Mouse (Mus musculus) cerebellum, adult 2 months (tissue): ENCODE measurements at regions not wholly inside any gene's neighbourhood (a gene's known extent, or its start where the extent isn't known, plus 50 kb on each side); places are given as distances from the start of the nearest gene placed in this dataset.

Source experiments
- DNase-seq, 2 experiments: peaks; one replicate each; pipeline ENCODE4 v3.0.0; 2021
- H3K27ac ChIP-seq: fragments of 200-500 bp; 2 replicates; pipeline ENCODE4 v1.5.1; 2012; ENCODE audit warnings: low read length, control low read depth, inconsistent platforms; ENCODE audit not compliant: insufficient read depth
- H3K27me3 ChIP-seq: fragments of 200-500 bp; 2 replicates; pipeline ENCODE4 v1.6.1; 2012; ENCODE audit warnings: inconsistent platforms, mild to moderate bottlenecking, low read length, moderate library complexity; ENCODE audit not compliant: control insufficient read depth, insufficient read depth
- H3K4me1 ChIP-seq: fragments of 200-500 bp; 2 replicates; pipeline ENCODE4 v1.6.1; 2011; ENCODE audit warnings: low read length; ENCODE audit not compliant: control insufficient read depth, insufficient read depth
- H3K4me3 ChIP-seq: fragments of 200-500 bp; replicated peaks from 2 replicates; pipeline ENCODE3; 2011; ENCODE audit warnings: mild to moderate bottlenecking, low read depth, low read length, control low read depth; ENCODE audit not compliant: insufficient read depth
- CTCF ChIP-seq: fragments of 200-500 bp; IDR thresholded peaks from 2 replicates; pipeline ENCODE4 v1.5.1; 2011; ENCODE audit warnings: low read depth, mild to moderate bottlenecking, control low read depth, low read length, moderate library complexity, borderline replicate concordance; ENCODE audit not compliant: insufficient read depth
- POLR2A ChIP-seq: fragments of 200-500 bp; IDR thresholded peaks from 2 replicates; pipeline ENCODE4 v1.6.1; 2011; ENCODE audit warnings: low read length, control low read depth, borderline replicate concordance; ENCODE audit not compliant: insufficient read depth
- whole genome bisulfite sequencing: fragments of 180-500 bp; shearing (Covaris S2); methylation state at CpG from one replicate; pipeline ENCODE4 v1.1.7; 2018; 5-methylcytosine and 5-hydroxymethylcytosine counted together

DNA sequence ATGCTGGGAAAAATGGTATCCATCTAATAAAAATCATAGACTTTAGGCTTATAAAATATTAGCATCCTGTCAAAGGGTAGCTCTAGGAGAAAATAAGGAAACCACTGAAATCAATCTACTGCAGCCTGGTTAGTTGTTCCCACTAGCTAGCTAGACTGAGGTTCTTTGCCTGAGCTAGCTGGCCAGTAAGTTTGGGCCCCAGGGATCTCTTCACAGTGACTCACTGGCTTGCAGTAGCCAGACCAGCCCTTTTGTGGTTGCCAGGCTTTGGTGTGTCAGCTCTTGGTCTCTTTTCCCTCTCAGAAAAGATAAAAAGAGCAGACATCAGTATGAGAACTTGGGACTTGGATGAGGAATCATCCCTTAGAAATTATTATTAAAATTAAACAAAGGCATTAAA is 325.3 kb upstream of the Rasgrp1 start:
- Histone ChIP-seq H3K4me1 (no peaks in the 10 kb centered on the region), H3K27me3 (no peaks in the 10 kb centered on the region; the same call in 1 of the 2 replicates), H3K4me3 (no peak overlapping the region), H3K27ac (no peak overlapping the region)
- DNase-seq: no peak
- no peak for TF ChIP-seq POLR2A
- TF ChIP-seq CTCF: no peak

DNA sequence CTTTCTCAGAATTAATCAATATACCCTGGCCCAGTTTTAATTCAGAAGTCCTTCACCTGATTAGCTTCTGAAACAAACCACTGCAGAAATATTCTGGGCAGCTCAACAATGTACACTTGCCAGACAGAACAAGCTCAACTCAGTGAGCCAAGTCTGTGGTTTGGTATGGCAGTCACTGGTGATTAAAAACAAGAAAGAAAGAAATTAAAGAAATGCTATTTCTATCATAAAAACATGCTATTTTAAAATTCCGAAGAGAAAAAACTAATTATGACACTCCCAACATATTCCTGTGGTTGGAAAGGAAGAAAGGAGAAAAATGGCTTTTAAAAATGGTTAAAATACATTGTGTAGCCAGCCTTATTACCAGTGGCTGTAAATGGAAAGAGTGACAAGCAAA is 332.1 kb upstream of the Rasgrp1 start:
- no peak overlapping the region for H3K27ac ChIP-seq
- no peak overlapping the region for H3K4me3 ChIP-seq
- no peaks in the 10 kb centered on the region for H3K4me1 ChIP-seq
- WGBS: 65% methylated on average over 1 of the region's 1 CpGs
- H3K27me3 ChIP-seq: no peaks in the 10 kb centered on the region
- no peak for DNase-seq
- TF ChIP-seq POLR2A: no peak

DNA sequence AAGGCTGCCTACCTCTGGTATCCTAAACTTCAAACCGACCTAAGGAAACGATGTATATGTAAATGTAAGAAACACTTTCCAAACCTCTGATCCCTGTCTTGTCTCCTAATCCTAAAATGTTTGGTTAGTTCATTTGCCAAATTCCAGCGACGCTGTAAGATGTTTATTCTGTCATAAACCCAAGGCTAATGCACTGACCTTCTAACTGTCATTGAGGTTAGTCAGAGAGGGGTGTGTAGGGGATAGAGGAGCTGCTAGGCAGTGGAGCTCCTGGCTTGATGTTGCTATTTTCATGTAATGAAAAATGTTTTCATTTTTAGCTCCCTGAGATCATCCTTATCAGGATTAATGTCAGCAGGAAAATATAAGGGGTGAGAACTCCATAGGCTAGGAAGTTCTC is 335.8 kb upstream of the Rasgrp1 start:
- no peak for DNase-seq
- WGBS: 77% methylated on average over 4 of the region's 4 CpGs
- no peak overlapping the region for H3K27ac ChIP-seq
- no peaks in the 10 kb centered on the region for H3K4me1 ChIP-seq
- no peak overlapping the region for H3K4me3 ChIP-seq
- TF ChIP-seq POLR2A: no peak
- TF ChIP-seq CTCF: no peak
- H3K27me3 ChIP-seq: no peaks in the 10 kb centered on the region

DNA sequence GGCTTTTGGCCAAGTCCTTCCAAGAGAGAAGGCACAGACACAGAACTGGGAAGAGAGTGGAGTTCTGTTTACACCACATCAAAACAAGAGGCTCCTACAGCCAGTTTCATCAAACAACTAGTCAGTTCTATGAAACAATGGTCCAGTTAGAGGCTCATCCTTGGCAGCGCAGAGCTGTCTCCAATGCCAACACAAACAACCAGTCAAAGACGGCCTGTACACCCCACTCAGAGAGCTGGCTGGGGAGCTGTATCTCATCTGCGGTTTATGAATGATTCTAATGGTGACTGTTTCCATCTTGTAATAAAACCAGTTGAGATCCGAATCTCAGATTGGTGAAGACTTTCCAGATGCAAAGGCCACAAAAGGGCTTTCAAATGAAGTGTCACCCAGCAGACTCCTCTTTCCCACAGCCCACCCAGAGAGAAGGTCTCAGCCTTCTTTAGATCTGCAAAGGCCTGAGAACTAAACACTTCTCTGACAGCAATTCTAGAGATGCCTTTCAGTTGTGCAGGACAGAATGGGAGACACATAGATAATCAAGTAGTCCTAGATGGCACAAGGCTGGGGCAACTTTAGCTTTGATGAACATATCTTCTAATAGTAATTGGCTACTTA is 343.1 kb upstream of the Rasgrp1 start:
- DNase-seq: peak; percentile 17 to 34

DNA sequence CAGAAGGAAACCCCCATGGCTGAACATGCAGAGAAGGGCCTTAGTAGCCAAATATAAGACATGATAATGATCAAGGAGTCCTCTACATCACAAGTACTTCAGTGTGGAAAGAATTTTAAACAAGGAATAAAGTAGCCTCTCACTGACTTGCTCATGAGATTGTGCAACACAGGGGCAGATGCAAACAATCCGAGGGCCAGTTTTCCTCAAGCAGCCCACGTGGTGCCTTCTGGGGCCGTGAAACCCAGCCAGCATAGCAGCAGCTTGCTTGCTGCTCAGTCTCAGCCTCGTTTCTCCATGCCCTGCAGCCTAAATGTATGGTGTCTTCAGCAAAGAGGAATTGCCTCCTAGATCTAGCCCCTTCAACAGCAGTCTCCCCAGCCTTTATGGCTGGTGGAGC is 350.7 kb upstream of the Rasgrp1 start:
- Histone ChIP-seq H3K27ac (no peak overlapping the region), H3K4me1 (no peaks in the 10 kb centered on the region), H3K27me3 (no peaks in the 10 kb centered on the region), H3K4me3 (no peak overlapping the region)
- DNase-seq: no peak
- 43% methylated on average over 4 of the region's 4 CpGs for WGBS
- TF ChIP-seq POLR2A: no peak
- TF ChIP-seq CTCF: no peak

More for the DNA sequence above, 343.1 kb upstream of the Rasgrp1 start:
- TF ChIP-seq POLR2A (no peak), CTCF (no peak)
- no peaks in the 10 kb centered on the region for H3K4me1 ChIP-seq
- H3K4me3 ChIP-seq: no peak overlapping the region
- no peak overlapping the region for H3K27ac ChIP-seq
- WGBS: 43% methylated on average over 4 of the region's 4 CpGs
- no peaks in the 10 kb centered on the region for H3K27me3 ChIP-seq

DNA sequence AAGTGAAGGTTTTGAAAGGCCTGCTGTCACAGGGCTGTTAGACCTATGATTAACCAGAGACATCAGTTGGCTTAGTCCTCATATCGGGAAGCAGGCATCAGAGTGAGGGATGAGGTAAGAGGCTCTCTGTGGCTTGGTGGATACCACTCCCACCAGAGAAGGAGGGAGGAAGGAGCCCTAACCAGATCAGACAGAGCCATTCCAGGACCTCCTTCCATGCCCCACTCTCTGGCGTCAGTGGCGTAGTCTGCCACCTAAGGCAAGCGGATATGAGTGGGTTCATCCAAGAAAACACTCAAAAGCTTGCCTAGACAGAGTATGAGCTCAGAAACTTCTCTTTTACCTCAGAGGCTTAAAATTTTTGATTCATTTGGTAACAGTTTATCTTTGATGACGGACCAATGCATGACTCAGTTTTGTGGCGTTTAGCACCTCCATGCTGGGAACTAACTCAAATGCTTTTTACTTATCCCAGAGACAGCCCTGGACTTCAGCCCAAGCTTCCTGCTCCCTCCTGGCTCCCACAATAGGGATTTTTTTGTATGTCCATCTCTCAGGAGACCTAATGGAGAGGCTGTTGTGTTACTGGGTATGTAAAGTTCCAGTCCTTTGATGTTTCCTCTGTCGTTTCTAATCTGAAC is 367.5 kb upstream of the Rasgrp1 start:
- no peaks in the 10 kb centered on the region for H3K4me1 ChIP-seq
- no peak for DNase-seq
- no peak overlapping the region for H3K4me3 ChIP-seq
- H3K27ac ChIP-seq: no peak overlapping the region
- WGBS: 57% methylated on average over 7 of the region's 7 CpGs
- TF ChIP-seq CTCF (no peak), POLR2A (no peak)
- H3K27me3 ChIP-seq: no peaks in the 10 kb centered on the region

DNA sequence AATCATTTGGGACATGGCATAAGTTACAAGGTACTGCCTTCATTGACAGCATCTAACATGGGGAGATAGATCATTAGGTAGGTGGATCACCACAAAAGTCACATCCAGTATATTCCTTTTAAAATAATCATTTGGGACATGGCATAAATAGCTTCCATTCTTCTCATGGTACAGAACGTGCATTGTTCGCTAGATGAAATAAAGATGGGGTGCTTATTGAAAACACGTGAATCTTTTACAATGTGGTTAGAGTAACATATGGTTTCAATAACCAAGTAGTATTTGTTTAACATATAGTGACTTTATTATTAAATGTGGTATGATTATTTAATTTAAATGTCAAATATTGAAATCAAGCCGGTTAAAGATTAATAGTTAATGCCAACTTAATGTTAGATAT is 381.3 kb upstream of the Rasgrp1 start:
- no peak for TF ChIP-seq CTCF
- no peak for TF ChIP-seq POLR2A
- Histone ChIP-seq H3K4me3 (no peak overlapping the region), H3K27ac (no peak overlapping the region), H3K27me3 (no peaks in the 10 kb centered on the region), H3K4me1 (no peaks in the 10 kb centered on the region)
- 92% methylated on average over 4 of the region's 4 CpGs for WGBS
- DNase-seq: no peak

DNA sequence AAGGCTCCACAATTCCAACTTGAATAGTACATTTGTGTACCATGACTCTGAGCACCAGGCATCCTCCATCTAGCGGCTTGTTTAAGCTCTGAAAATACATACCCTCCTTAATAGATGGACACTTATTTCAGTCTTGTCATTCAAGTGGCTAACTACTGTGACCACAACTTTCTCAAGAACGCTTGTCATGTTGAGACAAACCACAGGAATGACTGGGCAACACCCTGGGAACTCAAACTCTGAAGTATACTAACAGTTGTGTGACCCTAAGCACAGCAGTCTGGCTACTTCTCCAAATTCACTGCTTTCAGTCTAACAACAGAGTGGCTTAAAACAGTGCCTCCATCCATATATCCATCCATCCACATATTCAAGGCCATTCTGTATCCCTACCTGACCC is 380.4 kb upstream of the Thbs1 start:
- Histone ChIP-seq H3K27me3 (no peaks in the 10 kb centered on the region), H3K4me3 (no peak overlapping the region), H3K4me1 (no peaks in the 10 kb centered on the region), H3K27ac (no peak overlapping the region)
- TF ChIP-seq CTCF: no peak
- no peak for TF ChIP-seq POLR2A
- DNase-seq: no peak
- WGBS: 65% methylated on average over 2 of the region's 2 CpGs
